Mouse (Mus musculus) heart, postnatal 0 days (tissue): ENCODE results near the gene Map3k3. TPM values are rescaled to one million over a fixed set of nuclear protein-coding genes. Genes with fewer than 3 reads are reported as not detected.

Experiments
- ATAC-seq: fragments of 200-750 bp; cut with Nextera tagmentation; 2 replicates; pipeline ENCODE4 v1.8.0; 2017; ENCODE audit warnings: low read depth, moderate number of reproducible peaks, moderate library complexity; ENCODE audit not compliant: insufficient read depth
- DNase-seq: peaks from one replicate; pipeline ENCODE4 v3.0.0-alpha.2; 2016; ENCODE audit warnings: low spot score
- H3K27ac ChIP-seq: fragments of 300-500 bp; sonication (generic); 2 replicates; pipeline ENCODE4 v1.5.1; 2014; ENCODE audit warnings: low read depth, mild to moderate bottlenecking
- H3K27me3 ChIP-seq: fragments of 300-500 bp; sonication (generic); 2 replicates; pipeline ENCODE4 v1.6.1; 2014; ENCODE audit warnings: low read length, mixed read lengths; ENCODE audit not compliant: control insufficient read depth, insufficient read depth
- H3K36me3 ChIP-seq: fragments of 300-500 bp; sonication (generic); replicated peaks from 2 replicates; pipeline ENCODE4 v1.6.1; 2014; ENCODE audit warnings: low read length, mixed read lengths; ENCODE audit not compliant: control insufficient read depth, insufficient read depth
- H3K4me1 ChIP-seq: fragments of 300-500 bp; sonication (generic); 2 replicates; pipeline ENCODE4 v1.6.1; 2014; ENCODE audit warnings: antibody characterized with exemption; ENCODE audit not compliant: control insufficient read depth, insufficient read depth
- H3K4me2 ChIP-seq: fragments of 300-500 bp; sonication (generic); 2 replicates; pipeline ENCODE4 v1.6.1; 2014; ENCODE audit warnings: low read depth, mild to moderate bottlenecking, low read length, moderate library complexity
- H3K4me3 ChIP-seq: fragments of 300-500 bp; sonication (generic); 2 replicates; pipeline ENCODE4 v1.5.1; 2014; ENCODE audit warnings: low read depth, low read length
- H3K9ac ChIP-seq: fragments of 300-500 bp; sonication (generic); replicated peaks from 2 replicates; pipeline ENCODE4 v1.6.1; 2014; ENCODE audit warnings: low read depth, low read length, mixed read lengths
- H3K9me3 ChIP-seq: fragments of 300-500 bp; sonication (generic); replicated peaks from 2 replicates; pipeline ENCODE4 v1.6.1; 2016; ENCODE audit warnings: low read length; ENCODE audit not compliant: control insufficient read depth
- CTCF ChIP-seq: IDR thresholded peaks from 2 replicates; pipeline ENCODE4 v1.5.1; 2016; ENCODE audit warnings: antibody characterized with exemption, control low read depth, low read depth
- EP300 ChIP-seq: IDR thresholded peaks from 2 replicates; pipeline ENCODE4 v1.6.1; 2016; ENCODE audit warnings: antibody characterized with exemption, low read depth
- WGBS: fragments of 180-500 bp; shearing (Covaris S2); extraction: QIAGEN DNeasy Blood & Tissue Kit; methylation state at CpG from one replicate; pipeline ENCODE4 v1.1.7; 2014; 5-methylcytosine and 5-hydroxymethylcytosine counted together
- polyA plus RNA-seq: library from polyadenylated mRNA; unstranded; fragments of >200 nt; fragmentation: Nextera tagmentation; extraction: Ambion mirVana; gene quantifications from 2 replicates; pipeline ENCODE4 v1.2.1, GENCODE M21; 2015
- total RNA-seq: library from RNA; depleted of rRNA; stranded (reverse); fragments of >200 nt; gene quantifications from 2 replicates; pipeline ENCODE4 v1.2.3, GENCODE M21; 2014; ENCODE audit warnings: low replicate concordance

The Map3k3 gene
- total and polyA plus RNA-seq, 2 experiments from 2014 or later, result 13.8 to 44.0 TPM

GRCm38 (mm10) chr11:106084911-106085561 is 623 bp downstream of the Map3k3 start:
- peak overlapping the region; percentile 93 for H3K9ac ChIP-seq
- peaks cover 6% of the 10 kb centered on the region; the same call in 1 of the 2 replicates for H3K4me1 ChIP-seq
- no peaks in the 10 kb centered on the region for H3K9me3 ChIP-seq
- peak overlapping the region; percentile 98 for H3K27ac ChIP-seq
- no peak for TF ChIP-seq CTCF
- H3K27me3 ChIP-seq, result no peaks in the 10 kb centered on the region
- peak overlapping the region; percentile 95 for H3K4me3 ChIP-seq
- ATAC-seq, result peak; percentile 70
- under 1% methylated on average over 57 of the region's 61 CpGs for WGBS
- DNase-seq, result peak; percentile 69
- peak overlapping the region; percentile 67 for H3K4me2 ChIP-seq
- H3K36me3 ChIP-seq, result no peaks in the 10 kb centered on the region

DNA sequence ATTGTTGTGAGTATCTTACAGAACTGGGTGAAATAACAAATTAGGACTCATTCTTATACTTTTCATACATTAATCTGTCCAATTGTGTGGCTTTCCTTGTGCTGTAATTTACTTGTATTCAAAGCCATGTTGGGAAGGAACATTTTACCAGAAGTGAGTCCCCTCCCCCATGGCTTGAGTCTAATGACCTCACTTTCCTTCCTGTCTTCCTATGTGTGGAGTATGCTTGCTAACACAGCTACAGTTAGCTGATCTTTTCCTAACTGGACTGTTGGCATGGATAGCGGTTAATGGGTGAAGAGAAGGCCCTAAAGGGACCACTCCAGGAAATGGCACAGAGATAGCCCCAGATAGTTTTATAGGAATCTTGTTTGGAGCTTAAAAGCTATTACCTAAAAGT is 13.8 kb downstream of the Map3k3 start:
- WGBS, result 35% methylated on average over 1 of the region's 1 CpGs
- peak; percentile 79 for ATAC-seq

GRCm38 (mm10) chr11:106102866-106103265 is 18.5 kb downstream of the Map3k3 start:
- H3K27ac ChIP-seq, result no peak overlapping the region
- H3K4me1 ChIP-seq, result peaks cover 4% of the 10 kb centered on the region; the same call in 1 of the 2 replicates
- no peak overlapping the region for H3K9ac ChIP-seq
- H3K27me3 ChIP-seq, result no peaks in the 10 kb centered on the region
- DNase-seq, result no peak
- no peak overlapping the region for H3K4me3 ChIP-seq
- peaks cover 13% of the 10 kb centered on the region; the same call in 1 of the 2 replicates for H3K36me3 ChIP-seq
- no peaks in the 10 kb centered on the region for H3K9me3 ChIP-seq
- 83% methylated on average over 3 of the region's 3 CpGs for WGBS
- no peak overlapping the region for H3K4me2 ChIP-seq
- ATAC-seq, result no peak
- no peak for TF ChIP-seq CTCF
- TF ChIP-seq EP300, result no peak

More for the DNA sequence above, 13.8 kb downstream of the Map3k3 start:
- no peak overlapping the region for H3K9ac ChIP-seq
- no peaks in the 10 kb centered on the region for H3K9me3 ChIP-seq
- peak; percentile 61 for DNase-seq
- TF ChIP-seq CTCF (no peak), EP300 (0 out of 2 replicates have a peak, but pooled peaks have one; percentile 32)
- H3K27ac ChIP-seq, result peak overlapping the region; percentile 74
- H3K36me3 ChIP-seq, result peaks cover 7% of the 10 kb centered on the region; the same call in 1 of the 2 replicates
- H3K4me2 ChIP-seq, result 0 out of 2 replicates have a peak overlapping the region, but pooled peaks have one; percentile 25
- H3K27me3 ChIP-seq, result no peaks in the 10 kb centered on the region
- H3K4me1 ChIP-seq, result peaks cover 4% of the 10 kb centered on the region; the same call in 1 of the 2 replicates
- H3K4me3 ChIP-seq, result no peak overlapping the region

GRCm38 (mm10) chr11:106106047-106106587 is 21.7 kb downstream of the Map3k3 start:
- DNase-seq, result no peak
- H3K4me2 ChIP-seq, result no peak overlapping the region
- no peaks in the 10 kb centered on the region for H3K9me3 ChIP-seq
- H3K27ac ChIP-seq, result no peak overlapping the region
- H3K36me3 ChIP-seq, result peaks cover 19% of the 10 kb centered on the region
- ATAC-seq, result no peak
- no peaks in the 10 kb centered on the region for H3K4me1 ChIP-seq
- H3K9ac ChIP-seq, result no peak overlapping the region
- WGBS, result 82% methylated on average over 8 of the region's 8 CpGs
- TF ChIP-seq EP300 (no peak), CTCF (no peak)
- H3K27me3 ChIP-seq, result no peaks in the 10 kb centered on the region
- H3K4me3 ChIP-seq, result no peak overlapping the region

GRCm38 (mm10) chr11:106111688-106112087 is 27.3 kb downstream of the Map3k3 start:
- Histone ChIP-seq H3K4me1 (no peaks in the 10 kb centered on the region), H3K27me3 (no peaks in the 10 kb centered on the region), H3K4me3 (no peak overlapping the region), H3K27ac (no peak overlapping the region), H3K4me2 (no peak overlapping the region), H3K36me3 (peaks cover 52% of the 10 kb centered on the region), H3K9me3 (no peaks in the 10 kb centered on the region), H3K9ac (no peak overlapping the region)
- ATAC-seq (no peak), DNase-seq (no peak)
- TF ChIP-seq CTCF (no peak), EP300 (no peak)

GRCm38 (mm10) chr11:106122221-106122620 is 37.8 kb downstream of the Map3k3 start:
- H3K36me3 ChIP-seq, result peaks cover 66% of the 10 kb centered on the region
- TF ChIP-seq CTCF (no peak), EP300 (no peak)
- WGBS, result 94% methylated on average over 5 of the region's 5 CpGs
- H3K27ac ChIP-seq, result peak overlapping the region; percentile 57
- no peak overlapping the region for H3K9ac ChIP-seq
- H3K9me3 ChIP-seq, result no peaks in the 10 kb centered on the region
- H3K27me3 ChIP-seq, result no peaks in the 10 kb centered on the region
- ATAC-seq (no peak), DNase-seq (no peak)
- no peaks in the 10 kb centered on the region for H3K4me1 ChIP-seq
- no peak overlapping the region for H3K4me2 ChIP-seq
- no peak overlapping the region for H3K4me3 ChIP-seq
